Mouse (Mus musculus): ENCODE data around the gene Il2rb. TPM values are rescaled to one million over a fixed set of nuclear protein-coding genes. Genes with fewer than 3 reads are reported as not detected.

Gene Il2rb
- polyA plus RNA-seq, 1 experiment from 2014 or later, result not detected

Other genes starting within 250 kb of the Il2rb start
- gene Csf2rb2, start 189.6 kb downstream of the Il2rb start, polyA plus RNA-seq (2014; fragmentation: Nextera tagmentation; extraction: Ambion mirVana), result 0.23 and 0.32 TPM in 2 replicates
- 1.5 and 1.8 TPM in 2 replicates for gene Csf2rb, start 169.5 kb downstream of the Il2rb start, polyA plus RNA-seq (2014; fragmentation: Nextera tagmentation; extraction: Ambion mirVana)
- not detected in 2 replicates for gene Tex33, start 99.4 kb downstream of the Il2rb start, polyA plus RNA-seq (2014; fragmentation: Nextera tagmentation; extraction: Ambion mirVana)
- 6.1 and 8.3 TPM in 2 replicates for gene Tst, start 89.4 kb downstream of the Il2rb start, polyA plus RNA-seq (2014; fragmentation: Nextera tagmentation; extraction: Ambion mirVana)
- gene Mpst, start 88.9 kb downstream of the Il2rb start, polyA plus RNA-seq (2014; fragmentation: Nextera tagmentation; extraction: Ambion mirVana), result 2.0 and 2.3 TPM in 2 replicates
- gene Kctd17, start 66.7 kb downstream of the Il2rb start, polyA plus RNA-seq (2014; fragmentation: Nextera tagmentation; extraction: Ambion mirVana), result 59.1 and 60.5 TPM in 2 replicates
- gene Tmprss6, start 26.6 kb downstream of the Il2rb start, polyA plus RNA-seq (2014; fragmentation: Nextera tagmentation; extraction: Ambion mirVana), result 0.07 and 0.34 TPM in 2 replicates
- gene C1qtnf6, start 36.1 kb upstream of the Il2rb start, polyA plus RNA-seq (2014; fragmentation: Nextera tagmentation; extraction: Ambion mirVana), result 10.5 and 12.1 TPM in 2 replicates
- not detected in 2 replicates for gene Sstr3, start 49.4 kb upstream of the Il2rb start, polyA plus RNA-seq (2014; fragmentation: Nextera tagmentation; extraction: Ambion mirVana)
- gene Rac2, start 77.5 kb upstream of the Il2rb start, polyA plus RNA-seq (2014; fragmentation: Nextera tagmentation; extraction: Ambion mirVana), result 4.3 and 8.5 TPM in 2 replicates
- 2.0 and 2.7 TPM in 2 replicates for gene Cyth4, start 101.8 kb upstream of the Il2rb start, polyA plus RNA-seq (2014; fragmentation: Nextera tagmentation; extraction: Ambion mirVana)
- gene Elfn2, start 223.5 kb upstream of the Il2rb start, polyA plus RNA-seq (2014; fragmentation: Nextera tagmentation; extraction: Ambion mirVana), result 0.18 TPM in 2 replicates